Mouse (Mus musculus): Measurements from ENCODE around the gene Capn11. TPM values are rescaled to one million over a fixed set of nuclear protein-coding genes. Genes with fewer than 3 reads are reported as not detected.

The Capn11 gene
- polyA plus RNA-seq, 1 experiment from 2014 or later, result 0.12 TPM

Other genes with a start within 250 kb of the Capn11 start
- gene Cdc5l, start 225.6 kb downstream of the Capn11 start, polyA plus RNA-seq (2014; fragmentation: Nextera tagmentation; extraction: Ambion mirVana), result 50.7 and 52.5 TPM in 2 replicates
- 1.8 TPM in 2 replicates for gene Spats1, start 183.9 kb downstream of the Capn11 start, polyA plus RNA-seq (2014; fragmentation: Nextera tagmentation; extraction: Ambion mirVana)
- 13.2 and 15.3 TPM in 2 replicates for gene Aars2, start 152.5 kb downstream of the Capn11 start, polyA plus RNA-seq (2014; fragmentation: Nextera tagmentation; extraction: Ambion mirVana)
- gene Tcte1, start 135.9 kb downstream of the Capn11 start, polyA plus RNA-seq (2014; fragmentation: Nextera tagmentation; extraction: Ambion mirVana), result 0.28 and 0.39 TPM in 2 replicates
- gene Tmem151b, start 109.6 kb downstream of the Capn11 start, polyA plus RNA-seq (2014; fragmentation: Nextera tagmentation; extraction: Ambion mirVana), result 0.47 and 0.55 TPM in 2 replicates
- gene Nfkbie, start 103.6 kb downstream of the Capn11 start, polyA plus RNA-seq (2014; fragmentation: Nextera tagmentation; extraction: Ambion mirVana), result 2.7 and 2.9 TPM in 2 replicates
- 91.3 and 92.4 TPM in 2 replicates for gene Slc35b2, start 95.5 kb downstream of the Capn11 start, polyA plus RNA-seq (2014; fragmentation: Nextera tagmentation; extraction: Ambion mirVana)
- gene Hsp90ab1, start 86.1 kb downstream of the Capn11 start, polyA plus RNA-seq (2014; fragmentation: Nextera tagmentation; extraction: Ambion mirVana), result 1,215 and 1,233 TPM in 2 replicates
- 84.7 and 87.8 TPM in 2 replicates for gene Slc29a1, start 59.7 kb downstream of the Capn11 start, polyA plus RNA-seq (2014; fragmentation: Nextera tagmentation; extraction: Ambion mirVana)
- gene Mymx, start 57.2 kb downstream of the Capn11 start, polyA plus RNA-seq (2014; fragmentation: Nextera tagmentation; extraction: Ambion mirVana), result not detected in 2 replicates
- 148 and 155 TPM in 2 replicates for gene Mrpl14, start 27.0 kb upstream of the Capn11 start, polyA plus RNA-seq (2014; fragmentation: Nextera tagmentation; extraction: Ambion mirVana)
- 31.2 and 32.4 TPM in 2 replicates for gene Tmem63b, start 27.6 kb upstream of the Capn11 start, polyA plus RNA-seq (2014; fragmentation: Nextera tagmentation; extraction: Ambion mirVana)
- 0.73 and 1.0 TPM in 2 replicates for gene 1600014C23Rik, start 74.5 kb upstream of the Capn11 start, polyA plus RNA-seq (2014; fragmentation: Nextera tagmentation; extraction: Ambion mirVana)

All from heart, embryonic 14.5 days (tissue).